Mouse (Mus musculus): Measurements from ENCODE around the gene Slc9a2.
"Not testable (repeated sequence)": the region's sequence is repeated elsewhere in the genome, so short reads cannot be mapped to it uniquely, and the experiment has no call there.

Gene Slc9a2

GRCm38 (mm10) chr1:40680067-40680867, at the start of gene Slc9a2:
TSS of gene Slc9a2 (plus strand) at chr1:40680574.
- no peak for DNase-seq (ENCODE audit: low read depth)

GRCm38 (mm10) chr1:40632407-40633062, 47.8 kb upstream of the Slc9a2 start:
- no peak for DNase-seq (ENCODE audit: low read depth)

DNA sequence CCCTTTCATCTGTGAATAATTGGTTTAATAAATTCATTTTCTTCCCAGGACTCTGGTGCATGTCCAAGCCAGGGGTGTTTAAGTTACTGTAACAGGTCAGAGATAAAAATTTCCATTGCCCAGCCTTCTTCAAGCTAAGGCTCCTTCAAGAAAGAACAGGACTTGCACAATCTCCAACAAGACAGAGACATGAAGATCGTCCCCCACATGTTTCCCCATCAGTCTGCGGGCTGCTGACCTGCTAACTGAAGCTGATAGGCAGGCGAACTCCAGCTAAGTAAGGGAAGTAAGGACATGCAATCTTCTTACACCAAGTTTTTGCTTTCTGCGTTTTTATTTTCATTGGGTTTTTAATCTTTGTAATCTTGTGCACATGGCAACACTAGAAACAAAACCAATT, 45.8 kb upstream of the Slc9a2 start:
- no peak for DNase-seq (ENCODE audit: low read depth)

DNA sequence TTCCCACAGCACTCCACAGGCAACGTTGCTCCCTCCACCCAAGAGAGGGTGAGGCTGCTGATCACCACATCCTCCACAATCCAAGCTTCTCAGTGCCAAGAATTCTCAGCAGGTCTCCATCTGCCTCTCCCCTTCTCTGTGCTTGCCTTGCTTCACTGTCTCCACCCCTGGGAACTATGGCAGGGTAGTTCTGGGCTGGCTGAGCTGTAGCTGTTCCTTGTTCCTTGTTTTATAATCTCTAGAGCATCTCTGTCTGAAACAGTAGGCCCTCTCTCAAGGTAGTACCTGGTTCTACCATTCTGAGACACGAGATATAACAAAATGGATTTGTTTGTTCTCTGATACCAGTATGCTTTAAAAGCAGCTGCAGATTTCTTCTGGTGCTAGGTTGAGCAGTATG, 32.1 kb upstream of the Slc9a2 start:
- DNase-seq (ENCODE audit: low read depth): no peak

DNA sequence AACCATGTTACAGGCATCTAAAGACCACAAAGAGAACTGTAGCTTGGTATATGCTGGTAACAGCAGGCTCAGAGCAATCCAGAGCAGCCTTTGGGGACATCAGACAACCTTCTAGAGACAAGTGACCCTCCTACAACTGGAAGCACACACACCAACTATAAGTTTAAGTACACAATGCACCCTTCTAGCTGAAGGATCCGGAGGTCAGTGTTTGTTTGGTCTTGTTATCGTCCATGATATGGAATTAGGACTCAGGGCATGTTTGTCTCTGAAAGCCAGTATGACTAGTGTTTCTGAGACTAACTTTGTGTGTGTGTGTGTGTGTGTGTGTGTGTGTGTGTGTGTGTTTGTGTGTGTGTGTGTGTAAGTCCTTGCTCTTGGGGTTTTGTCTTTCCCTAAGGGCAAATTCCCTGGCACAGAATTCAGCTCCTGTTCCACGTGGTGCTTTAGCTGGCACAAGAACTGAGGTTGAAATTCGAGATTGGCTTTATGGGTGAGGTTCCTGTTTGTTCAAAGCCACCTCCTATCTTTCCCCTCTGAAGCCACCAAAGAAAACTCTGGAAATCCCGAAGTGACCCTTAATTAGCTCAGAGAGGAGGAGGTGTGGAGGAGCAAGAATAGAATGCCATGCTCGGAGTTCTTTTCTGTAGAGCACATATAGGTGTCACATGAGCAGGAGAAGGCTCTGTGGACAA, 29.4 kb upstream of the Slc9a2 start:
- DNase-seq (ENCODE audit: low read depth): no peak

GRCm38 (mm10) chr1:40657035-40657434, 23.3 kb upstream of the Slc9a2 start:
- DNase-seq (ENCODE audit: low read depth): no peak

DNA sequence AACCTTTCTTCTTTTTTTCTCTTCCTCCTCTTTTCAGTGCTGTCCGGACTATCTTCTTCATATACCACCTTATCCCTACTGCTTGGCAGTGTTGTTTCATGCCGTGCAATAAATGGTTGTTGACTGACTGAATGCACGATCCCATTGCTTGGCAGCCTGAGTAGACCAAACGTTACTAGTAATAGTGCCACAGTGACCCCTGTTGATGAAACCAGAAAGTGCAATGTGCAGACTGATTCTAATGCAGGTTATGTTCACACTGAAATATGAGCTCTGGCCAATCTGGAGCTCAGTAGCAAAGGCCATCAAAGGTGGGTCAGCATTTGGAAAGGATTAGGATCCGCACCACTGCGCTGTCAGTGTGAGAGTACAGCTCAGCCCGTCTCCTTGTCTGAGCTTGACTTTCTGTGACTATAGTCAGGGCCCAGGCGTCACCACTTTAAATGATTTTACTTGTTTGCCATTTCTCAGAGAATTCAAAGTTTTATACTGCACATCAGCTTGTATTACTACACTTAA, 22.3 kb upstream of the Slc9a2 start:
- DNase-seq (ENCODE audit: low read depth): peak; percentile 25

- no peak for DNase-seq (ENCODE audit: low read depth)
These were observed 21.4 kb upstream of the Slc9a2 start for GRCm38 (mm10) chr1:40659017-40659416.

DNA sequence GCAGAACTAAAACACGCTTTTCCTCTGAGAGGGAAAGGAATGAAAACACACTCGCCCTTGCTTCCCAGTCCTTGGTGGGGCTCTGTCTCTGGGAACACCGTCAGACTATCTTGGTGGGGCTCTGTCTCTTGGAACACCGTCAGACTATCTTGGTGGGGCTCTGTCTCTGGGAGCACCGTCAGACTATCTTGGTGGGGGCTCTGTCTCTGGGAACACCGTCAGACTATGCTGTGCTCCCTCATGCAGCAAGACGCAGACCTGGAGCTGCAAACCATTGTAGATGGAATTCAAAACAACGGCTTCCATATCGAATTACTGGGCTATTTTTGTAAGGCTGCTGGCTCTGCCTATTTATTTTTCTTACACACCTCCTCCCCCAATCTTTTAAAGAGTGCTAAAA, 20.9 kb upstream of the Slc9a2 start:
- no peak for DNase-seq (ENCODE audit: low read depth)

GRCm38 (mm10) chr1:40660838-40661237, 19.5 kb upstream of the Slc9a2 start:
- DNase-seq (ENCODE audit: low read depth): no peak

GRCm38 (mm10) chr1:40665401-40666370, 14.7 kb upstream of the Slc9a2 start:
- no peak for DNase-seq (ENCODE audit: low read depth)

GRCm38 (mm10) chr1:40667442-40667841, 12.9 kb upstream of the Slc9a2 start:
- not testable (repeated sequence) for DNase-seq (ENCODE audit: low read depth)

- DNase-seq (ENCODE audit: low read depth): no peak
These were observed 10.3 kb upstream of the Slc9a2 start for GRCm38 (mm10) chr1:40670025-40670424.

GRCm38 (mm10) chr1:40671490-40671889, 8.9 kb upstream of the Slc9a2 start:
- no peak for DNase-seq (ENCODE audit: low read depth)

DNA sequence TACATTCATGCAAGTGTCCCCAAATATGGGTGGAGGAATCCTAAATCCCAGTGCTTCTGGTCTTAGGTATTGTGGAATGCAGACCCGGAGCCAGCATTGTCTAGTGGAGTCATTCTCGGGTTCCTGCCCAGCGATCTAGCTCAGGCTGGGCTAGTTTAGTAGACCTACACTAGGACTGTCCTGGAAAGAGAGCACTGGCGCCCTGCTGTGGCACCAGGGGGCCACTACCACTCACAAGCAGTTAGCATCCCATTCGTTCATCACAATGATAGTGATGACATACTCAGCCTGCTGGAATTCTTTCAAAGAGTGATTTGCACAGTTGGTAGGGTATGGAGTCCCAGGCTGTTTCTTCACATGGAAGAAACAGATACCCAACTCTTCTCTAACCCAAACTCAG, 3.1 kb upstream of the Slc9a2 start:
- DNase-seq (ENCODE audit: low read depth): no peak

DNA sequence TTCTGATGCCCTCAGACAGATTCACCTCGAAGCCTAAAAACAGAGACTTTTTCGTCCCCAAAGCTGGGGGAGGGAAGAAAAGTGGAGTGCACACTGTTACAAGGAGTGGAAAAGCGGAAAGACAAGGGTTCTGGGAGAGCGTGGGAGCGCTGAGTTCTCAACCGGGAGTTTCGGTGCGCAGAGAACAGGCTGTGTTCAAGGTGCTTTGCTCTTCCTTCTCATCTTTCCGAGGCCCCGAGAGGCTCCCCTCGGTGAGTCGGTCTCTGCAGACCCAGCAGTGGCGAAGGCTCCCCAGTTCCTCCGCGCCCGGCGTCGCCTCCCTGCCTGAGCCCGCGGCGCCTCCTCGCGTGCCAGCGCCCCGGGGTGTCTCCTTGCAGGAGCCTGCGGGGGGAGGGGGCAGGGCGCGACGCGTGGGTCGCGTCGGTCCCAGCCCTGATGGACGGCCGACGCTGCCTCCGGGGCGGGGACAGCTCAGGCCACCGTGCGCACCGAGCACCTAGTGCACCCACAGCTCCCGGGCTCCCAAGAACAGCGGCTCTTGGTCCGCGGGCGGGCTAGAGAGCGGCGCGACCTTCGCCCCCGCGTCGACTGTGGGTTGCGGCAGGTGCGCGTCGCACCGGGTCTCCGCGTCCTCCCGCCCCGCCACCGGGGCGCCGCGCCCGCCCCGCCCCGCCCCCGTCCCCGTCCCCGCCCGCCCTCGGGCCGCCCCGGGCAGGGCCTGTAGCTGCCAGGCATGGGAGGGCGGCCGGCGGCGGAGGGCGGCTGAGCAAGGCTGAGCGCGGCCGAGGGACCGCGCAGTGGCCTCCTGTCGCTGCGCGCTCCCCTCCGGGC, 709 bp downstream of the Slc9a2 start:
- no peak for DNase-seq (ENCODE audit: low read depth)

- no peak for DNase-seq (ENCODE audit: low read depth)
These were observed 1.5 kb downstream of the Slc9a2 start for GRCm38 (mm10) chr1:40681699-40682510.

DNA sequence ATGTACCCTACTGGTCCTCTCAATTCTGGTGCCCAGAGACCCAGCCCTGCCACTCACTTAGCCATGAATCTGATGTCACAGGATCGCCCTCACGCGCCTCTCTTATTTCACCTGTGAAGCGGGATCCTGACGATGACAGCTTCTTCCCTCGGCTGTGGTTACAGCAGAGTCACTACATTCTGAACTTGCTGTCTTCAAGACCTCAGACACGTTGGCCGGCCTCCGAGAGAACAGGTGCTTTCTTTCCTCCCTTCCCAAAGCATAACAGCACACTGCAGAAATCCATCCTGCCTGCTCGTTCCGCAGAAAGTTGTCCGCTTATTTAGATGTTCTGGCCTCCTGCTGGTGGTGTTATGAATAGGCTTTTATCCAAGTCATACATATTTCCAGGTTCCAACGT, 13.9 kb downstream of the Slc9a2 start:
- no peak for DNase-seq (ENCODE audit: low read depth)

DNA sequence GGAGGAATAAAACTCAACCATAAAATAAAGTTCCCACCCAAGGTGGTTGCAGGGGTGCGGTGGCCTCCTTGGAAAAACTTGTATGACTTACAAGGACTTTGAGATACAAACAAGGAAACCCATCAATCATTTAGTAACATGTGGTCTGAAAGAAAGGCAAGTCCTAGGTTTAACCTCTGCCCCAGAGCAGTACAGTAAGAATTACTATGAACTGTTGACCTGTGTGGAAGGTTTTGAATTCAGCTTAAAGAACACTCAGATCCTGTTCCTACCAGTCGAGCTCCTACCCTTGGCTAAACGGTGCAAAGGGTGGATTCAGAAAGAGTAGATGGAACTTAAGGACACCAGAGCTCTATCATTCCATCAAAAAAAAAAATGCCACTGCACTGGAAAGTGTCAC, 16.1 kb downstream of the Slc9a2 start:
- no peak for DNase-seq (ENCODE audit: low read depth)

GRCm38 (mm10) chr1:40705099-40705498, 24.7 kb downstream of the Slc9a2 start:
- no peak for DNase-seq (ENCODE audit: low read depth)
